Mouse (Mus musculus): ENCODE measurements around the gene Psors1c2.

DNA sequence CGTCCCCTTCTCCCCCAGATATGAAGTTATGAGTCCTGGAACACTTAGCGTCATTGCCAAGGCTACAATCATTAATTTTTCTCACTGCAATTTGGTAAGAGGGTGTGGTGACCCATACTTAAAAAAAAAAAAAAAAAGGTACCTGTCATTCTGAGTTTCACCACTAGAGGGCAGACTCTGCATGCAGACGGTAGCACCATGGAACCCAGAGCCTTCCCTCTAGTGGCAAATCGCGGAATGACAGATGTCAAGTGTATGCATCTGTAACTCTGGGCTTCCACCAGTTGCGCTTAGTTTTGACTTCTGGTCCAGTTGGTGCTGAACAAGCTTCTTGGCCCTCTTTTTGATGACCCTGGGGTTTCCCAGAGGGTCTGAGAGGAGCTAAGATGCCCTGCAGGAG lies 45.2 kb downstream of the Psors1c2 start:
- TF ChIP-seq CTCF (IDR thresholded peaks at IDR 0.05; ENCODE audit: insufficient read depth, low read depth, low read length), result peak; percentile 72
- no peak for TF ChIP-seq POLR2A (IDR thresholded peaks at IDR 0.05; ENCODE audit: insufficient read depth, low read depth, low read length)

Measured in olfactory bulb, adult 2 months (tissue).